In genomic region chr7:81932521-81933045, GRCm38 (mm10) we compare ENCODE assay signal across 9 mouse cellular contexts. TPM values are rescaled to one million over a fixed set of nuclear protein-coding genes. Genes with fewer than 3 reads are reported as not detected.
DNase-seq lines count a peak whose midpoint lies in the region; ATAC-seq lines count a peak whose summit lies in the region.
"Had no signal": no experiment of that assay in that cellular context is flagged by ENCODE, and none has a peak within 500 bp of the region (broad histone marks: within the 10 kb centered on the region; RNA-seq: fewer than 3 reads in every experiment).

No protein-coding gene starts in this region.

- H3K36me3 ChIP-seq in neural tube, embryonic 11.5 days (ENCODE audit: control insufficient read depth, insufficient read depth, low read length) = no peaks in the 10 kb centered on the region
- no peaks in the 10 kb centered on the region for H3K36me3 ChIP-seq in forebrain, embryonic 15.5 days
- no peaks in the 10 kb centered on the region for H3K36me3 ChIP-seq in limb, embryonic 10.5 days
- no peaks in the 10 kb centered on the region for H3K36me3 ChIP-seq in stomach, embryonic 16.5 days (ENCODE audit: control insufficient read depth, insufficient read depth, low read length)

- H3K4me3 ChIP-seq in neural tube, embryonic 11.5 days (ENCODE audit: low read depth, low read length) = peak overlapping the region; percentile 70
- H3K4me3 ChIP-seq in forebrain, embryonic 15.5 days = peak overlapping the region; percentile 63
- H3K4me3 ChIP-seq in limb, embryonic 10.5 days = peak overlapping the region; percentile 88
- H3K4me3 ChIP-seq in stomach, embryonic 16.5 days (replicated peaks; ENCODE audit: low read length) = peak overlapping the region; percentile 77

- H3K4me1 ChIP-seq in neural tube, embryonic 11.5 days (ENCODE audit: control insufficient read depth, insufficient read depth, low read length) = peaks cover 13% of the 10 kb centered on the region
- peaks cover 45% of the 10 kb centered on the region for H3K4me1 ChIP-seq in forebrain, embryonic 15.5 days
- H3K4me1 ChIP-seq in limb, embryonic 10.5 days = peaks cover 31% of the 10 kb centered on the region
- H3K4me1 ChIP-seq in stomach, embryonic 16.5 days (ENCODE audit: control insufficient read depth, insufficient read depth, low read length) = peaks cover 7% of the 10 kb centered on the region; the same call in 1 of the 2 replicates

- no peaks in the 10 kb centered on the region for H3K27me3 ChIP-seq in neural tube, embryonic 11.5 days (ENCODE audit: control insufficient read depth, insufficient read depth, low read length)
- no peaks in the 10 kb centered on the region for H3K27me3 ChIP-seq in forebrain, embryonic 15.5 days
- peaks cover 3% of the 10 kb centered on the region; the same call in 1 of the 2 replicates for H3K27me3 ChIP-seq in limb, embryonic 10.5 days (ENCODE audit: low read depth, poor library complexity, severe bottlenecking)
- peaks cover 7% of the 10 kb centered on the region; the same call in 1 of the 2 replicates for H3K27me3 ChIP-seq in stomach, embryonic 16.5 days (ENCODE audit: control insufficient read depth, insufficient read depth, low read length)

- no peak overlapping the region for H3K27ac ChIP-seq in neural tube, embryonic 11.5 days (ENCODE audit: low read depth, low read length)
- peak overlapping the region; percentile 99; the same call in 1 of the 2 replicates for H3K27ac ChIP-seq in forebrain, embryonic 15.5 days (replicated peaks)
- peak overlapping the region; percentile 100 for H3K27ac ChIP-seq in limb, embryonic 10.5 days
- H3K27ac ChIP-seq in stomach, embryonic 16.5 days (ENCODE audit: low read length) = no peak overlapping the region

- H3K9me3 ChIP-seq in neural tube, embryonic 11.5 days (ENCODE audit: control insufficient read depth, low read length) = no peaks in the 10 kb centered on the region
- no peaks in the 10 kb centered on the region for H3K9me3 ChIP-seq in forebrain, embryonic 15.5 days
- no peaks in the 10 kb centered on the region for H3K9me3 ChIP-seq in limb, embryonic 10.5 days (replicated peaks)
- no peaks in the 10 kb centered on the region for H3K9me3 ChIP-seq in stomach, embryonic 16.5 days (replicated peaks; ENCODE audit: control insufficient read depth, low read length)

- ATAC-seq in neural tube, embryonic 11.5 days (ENCODE audit: insufficient read depth, low FRiP score, low TSS enrichment) = no peak
- no peak for ATAC-seq in forebrain, embryonic 15.5 days (replicated peaks)
- no peak for ATAC-seq in stomach, embryonic 16.5 days (ENCODE audit: insufficient read depth, low FRiP score)

- WGBS in neural tube, embryonic 11.5 days = 38% methylated on average over 5 of the region's 5 CpGs
- WGBS in forebrain, embryonic 15.5 days = 23% methylated on average over 5 of the region's 5 CpGs
- 46% methylated on average over 5 of the region's 5 CpGs for WGBS in limb, embryonic 10.5 days
- WGBS in stomach, embryonic 16.5 days = 32% methylated on average over 5 of the region's 5 CpGs

- H3K4me2 ChIP-seq in neural tube, embryonic 11.5 days (ENCODE audit: low read depth) = peak overlapping the region; percentile 80
- H3K4me2 ChIP-seq in forebrain, embryonic 15.5 days (replicated peaks) = peak overlapping the region; percentile 70
- peak overlapping the region; percentile 58 for H3K4me2 ChIP-seq in stomach, embryonic 16.5 days (ENCODE audit: low read depth, low read length)

- no peak for DNase-seq in neural tube, embryonic 11.5 days (ENCODE audit: low spot score)
- DNase-seq in neural tube, embryonic 10.5 days (ENCODE audit: extremely low spot score, low spot score) = no peak
- DNase-seq in limb, embryonic 10.5 days (ENCODE audit: low spot score) = no peak
- no peak for DNase-seq in urinary bladder, postnatal 25 days (ENCODE audit: low spot score)
- no peak for DNase-seq in gastrocnemius, adult 18-20 months (ENCODE audit: low spot score)
- DNase-seq in left cerebral cortex, postnatal 36 days (ENCODE audit: low spot score in 2 of 2) = no peak
- DNase-seq: thymus, postnatal 4 days had no signal

- intact Hi-C loops in left cerebral cortex, postnatal 36 days (cut with DNase I) = loop anchor here (5.0 kb wide), 2 partner anchors 60 to 105 kb away; partner anchors contain the start of gene Btbd1

- H3K9ac ChIP-seq in neural tube, embryonic 11.5 days (ENCODE audit: low read length) = peak overlapping the region; percentile 98
- peak overlapping the region; percentile 87 for H3K9ac ChIP-seq in forebrain, embryonic 15.5 days (replicated peaks)
- H3K9ac ChIP-seq in stomach, embryonic 16.5 days (ENCODE audit: low read length) = peak overlapping the region; percentile 87; the same call in 1 of the 2 replicates

RNA-seq across cellular contexts. Expression of gene Hdgfl3, which starts 1.7 kb away (rescaled TPM):
- polyA plus RNA-seq in neural tube, embryonic 11.5 days (2014; fragmentation: Nextera tagmentation; extraction: Ambion mirVana) = 37.5 and 40.3 TPM in 2 replicates
- polyA plus RNA-seq in forebrain, embryonic 15.5 days (2015; fragmentation: Nextera tagmentation; extraction: Ambion mirVana) = 56.7 and 60.7 TPM in 2 replicates
- polyA plus RNA-seq in limb, embryonic 10.5 days (2016; fragmentation: Nextera tagmentation; extraction: Ambion mirVana) = 24.2 and 29.8 TPM in 2 replicates
- 6.9 and 8.9 TPM in 2 replicates for polyA plus RNA-seq in stomach, embryonic 16.5 days (2015; fragmentation: Nextera tagmentation; extraction: Ambion mirVana)
- 1 to 10 TPM; 1.2 to 2.2 TPM for total RNA-seq in gastrocnemius, adult 18-20 months (2021)
- 10 to 100 TPM; 76.0 to 76.9 TPM for total RNA-seq in left cerebral cortex, postnatal 36 days (2021)

RNA-seq across cellular contexts. Expression of gene Bnc1, which starts 59.5 kb away (rescaled TPM):
- 3.3 and 4.6 TPM in 2 replicates for polyA plus RNA-seq in neural tube, embryonic 11.5 days (2014; fragmentation: Nextera tagmentation; extraction: Ambion mirVana)
- polyA plus RNA-seq in forebrain, embryonic 15.5 days (2015; fragmentation: Nextera tagmentation; extraction: Ambion mirVana) = 0.04 and 0.05 TPM in 2 replicates
- 3.0 and 4.0 TPM in 2 replicates for polyA plus RNA-seq in limb, embryonic 10.5 days (2016; fragmentation: Nextera tagmentation; extraction: Ambion mirVana)
- polyA plus RNA-seq in stomach, embryonic 16.5 days (2015; fragmentation: Nextera tagmentation; extraction: Ambion mirVana) = 2.8 and 3.2 TPM in 2 replicates
- total RNA-seq in gastrocnemius, adult 18-20 months (2021) = not detected
- not detected for total RNA-seq in left cerebral cortex, postnatal 36 days (2021)

Comparison
In these comparisons a context has a peak if more than half of its experiments do, and no peak if none do; other contexts are left out.
1. H3K27ac ChIP-seq: peak in forebrain, embryonic 15.5 days (single experiment) and limb, embryonic 10.5 days (single experiment); none in neural tube, embryonic 11.5 days (single experiment) and stomach, embryonic 16.5 days (single experiment).
2. Peak in every context shown above with its lines, with median percentiles within 50 percentile points of each other: H3K4me2 ChIP-seq, H3K4me3 ChIP-seq and H3K9ac ChIP-seq.